Mouse (Mus musculus) kidney, adult 2 months (tissue): ENCODE measurements around the gene Crk. TPM values are rescaled to one million over a fixed set of nuclear protein-coding genes. Genes with fewer than 3 reads are reported as not detected.

ENCODE experiments used
- DNase-seq: peaks from one replicate; pipeline ENCODE4 v3.0.0; 2021
- H3K27ac ChIP-seq: fragments of 200-500 bp; 2 replicates; pipeline ENCODE4 v1.5.1; 2012; ENCODE audit warnings: low read depth, low read length, control low read depth, inconsistent platforms; ENCODE audit not compliant: insufficient read depth
- H3K27me3 ChIP-seq: fragments of 200-500 bp; replicated peaks from 2 replicates; pipeline ENCODE4 v1.6.1; 2012; ENCODE audit warnings: mild to moderate bottlenecking, moderate library complexity, low read length, inconsistent platforms; ENCODE audit not compliant: control insufficient read depth, insufficient read depth
- H3K36me3 ChIP-seq: fragments of 200-500 bp; 2 replicates; pipeline ENCODE4 v1.6.1; 2012; ENCODE audit warnings: mild to moderate bottlenecking, moderate library complexity, low read length, inconsistent platforms; ENCODE audit not compliant: control insufficient read depth, insufficient read depth
- H3K4me1 ChIP-seq: fragments of 200-500 bp; 2 replicates; pipeline ENCODE4 v1.6.1; 2011; ENCODE audit warnings: low read length; ENCODE audit not compliant: control insufficient read depth, insufficient read depth
- H3K4me3 ChIP-seq: fragments of 200-500 bp; 2 replicates; pipeline ENCODE4 v1.5.1; 2011; ENCODE audit warnings: mild to moderate bottlenecking, low read depth, low read length, control low read depth; ENCODE audit not compliant: insufficient read depth
- CTCF ChIP-seq: fragments of 200-500 bp; conservative IDR thresholded peaks from 2 replicates; pipeline ENCODE4 v1.5.1; 2011; ENCODE audit warnings: low read depth, mild to moderate bottlenecking, control low read depth, low read length, moderate library complexity, mixed read lengths; ENCODE audit not compliant: insufficient read depth, insufficient read length
- POLR2A ChIP-seq: fragments of 200-500 bp; IDR thresholded peaks from one replicate; pipeline ENCODE4 v1.6.1; 2011; ENCODE audit warnings: low read depth, low read length, control low read depth
- WGBS: fragments of 180-500 bp; shearing (Covaris S2); methylation state at CpG from one replicate; pipeline ENCODE4 v1.1.7; 2018; 5-methylcytosine and 5-hydroxymethylcytosine counted together
- polyA plus RNA-seq: library from polyadenylated mRNA; depleted of rRNA; stranded (reverse); fragments of >200 nt; gene quantifications from 2 replicates; pipeline ENCODE4 v1.2.3, GENCODE M21; 2012

The Crk gene
- polyA plus RNA-seq, 1 experiment: 48.4 TPM

GRCm38 (mm10) chr11:75660941-75661800 lies 17.9 kb upstream of the Crk start:
- Histone ChIP-seq H3K36me3 (no peaks in the 10 kb centered on the region; the same call in 1 of the 2 replicates), H3K27ac (no peak overlapping the region), H3K4me1 (0 out of 2 replicates have a peak, but pooled peaks cover 9% of the 10 kb centered on the region), H3K4me3 (no peak overlapping the region), H3K27me3 (no peaks in the 10 kb centered on the region)
- 77% methylated on average over 21 of the region's 21 CpGs for WGBS
- TF ChIP-seq POLR2A: no peak
- no peak for TF ChIP-seq CTCF
- no peak for DNase-seq

GRCm38 (mm10) chr11:75662131-75662530 lies 16.9 kb upstream of the Crk start:
- no peaks in the 10 kb centered on the region; the same call in 1 of the 2 replicates for H3K36me3 ChIP-seq
- H3K27ac ChIP-seq: no peak overlapping the region

GRCm38 (mm10) chr11:75666296-75666695 lies 12.8 kb upstream of the Crk start:
- no peak for DNase-seq
- no peaks in the 10 kb centered on the region for H3K27me3 ChIP-seq
- TF ChIP-seq CTCF (no peak), POLR2A (no peak)
- 97% methylated on average over 6 of the region's 6 CpGs for WGBS
- H3K4me1 ChIP-seq: no peaks in the 10 kb centered on the region
- H3K27ac ChIP-seq: no peak overlapping the region
- peaks cover 6% of the 10 kb centered on the region for H3K36me3 ChIP-seq
- H3K4me3 ChIP-seq: no peak overlapping the region

More at GRCm38 (mm10) chr11:75662131-75662530, 16.9 kb upstream of the Crk start:
- TF ChIP-seq CTCF (no peak), POLR2A (no peak)
- Histone ChIP-seq H3K27me3 (no peaks in the 10 kb centered on the region), H3K4me3 (no peak overlapping the region), H3K4me1 (0 out of 2 replicates have a peak, but pooled peaks cover 2% of the 10 kb centered on the region)
- DNase-seq: no peak
- WGBS: 92% methylated on average over 7 of the region's 7 CpGs

GRCm38 (mm10) chr11:75668621-75669020 lies 10.4 kb upstream of the Crk start:
- no peaks in the 10 kb centered on the region for H3K4me1 ChIP-seq
- TF ChIP-seq CTCF (no peak), POLR2A (no peak)
- 83% methylated on average over 3 of the region's 3 CpGs for WGBS
- H3K27ac ChIP-seq: no peak overlapping the region
- H3K27me3 ChIP-seq: no peaks in the 10 kb centered on the region
- DNase-seq: no peak
- peaks cover 7% of the 10 kb centered on the region for H3K36me3 ChIP-seq
- no peak overlapping the region for H3K4me3 ChIP-seq

- TF ChIP-seq CTCF: no peak
- TF ChIP-seq POLR2A: no peak
- Histone ChIP-seq H3K4me3 (no peak overlapping the region), H3K4me1 (no peaks in the 10 kb centered on the region), H3K27me3 (no peaks in the 10 kb centered on the region), H3K36me3 (peaks cover 7% of the 10 kb centered on the region), H3K27ac (no peak overlapping the region)
- no peak for DNase-seq
- WGBS: 91% methylated on average over 11 of the region's 11 CpGs
Observed at GRCm38 (mm10) chr11:75669176-75669852, 9.7 kb upstream of the Crk start.

- TF ChIP-seq CTCF (no peak), POLR2A (no peak)
- Histone ChIP-seq H3K27me3 (no peaks in the 10 kb centered on the region), H3K4me3 (no peak overlapping the region), H3K36me3 (peaks cover 7% of the 10 kb centered on the region), H3K4me1 (no peaks in the 10 kb centered on the region), H3K27ac (no peak overlapping the region)
- 90% methylated on average over 12 of the region's 12 CpGs for WGBS
- no peak for DNase-seq
Observed at GRCm38 (mm10) chr11:75669853-75670200, 9.2 kb upstream of the Crk start.

GRCm38 (mm10) chr11:75671426-75672180 lies 7.5 kb upstream of the Crk start:
- no peaks in the 10 kb centered on the region for H3K4me1 ChIP-seq
- TF ChIP-seq CTCF: no peak
- no peak for TF ChIP-seq POLR2A

More at GRCm38 (mm10) chr11:75671426-75672180, 7.5 kb upstream of the Crk start:
- H3K27me3 ChIP-seq: no peaks in the 10 kb centered on the region
- DNase-seq: no peak
- WGBS: 80% methylated on average over 22 of the region's 22 CpGs
- H3K4me3 ChIP-seq: no peak overlapping the region
- no peak overlapping the region for H3K27ac ChIP-seq
- H3K36me3 ChIP-seq: peaks cover 7% of the 10 kb centered on the region
